ENCODE assay signal across 11 mouse cellular contexts in genomic region chr7:29430739-29431211, GRCm38 (mm10).
DNase-seq lines count a peak whose midpoint lies in the region; ATAC-seq and TF ChIP-seq lines count a peak whose summit lies in the region.
"Had no signal": no experiment of that assay in that cellular context is flagged by ENCODE, and none has a peak within 500 bp of the region (broad histone marks: within the 10 kb centered on the region; RNA-seq: fewer than 3 reads in every experiment).

No protein-coding gene starts in this region.

- no peak overlapping the region for H3K4me3 ChIP-seq in kidney, embryonic 16.5 days (ENCODE audit: low read length)
- H3K4me3 ChIP-seq in MEL (ENCODE audit: control insufficient read depth in 1 of 2, insufficient read depth in 1 of 2, low read depth in 2 of 2, low read length in 2 of 2) = no peak overlapping the region
- H3K4me3 ChIP-seq in midbrain, embryonic 11.5 days (ENCODE audit: low read depth, low read length) = no peak overlapping the region
- H3K4me3 ChIP-seq: liver, embryonic 15.5 days had no signal

- no peaks in the 10 kb centered on the region for H3K9me3 ChIP-seq in kidney, embryonic 16.5 days (ENCODE audit: low read length)
- no peaks in the 10 kb centered on the region for H3K9me3 ChIP-seq in MEL (replicated peaks; ENCODE audit: insufficient read depth, low read length)
- no peaks in the 10 kb centered on the region for H3K9me3 ChIP-seq in midbrain, embryonic 11.5 days (ENCODE audit: control insufficient read depth, low read length)
- H3K9me3 ChIP-seq: liver, embryonic 15.5 days had no signal

- no peak for TF ChIP-seq POLR2A in MEL (IDR thresholded peaks at IDR 0.05; ENCODE audit: control insufficient read depth in 1 of 2, insufficient read depth in 1 of 2, low read depth in 1 of 2, low read length in 2 of 2, poor library complexity in 1 of 2)

- peaks cover 28% of the 10 kb centered on the region for H3K4me1 ChIP-seq in kidney, embryonic 16.5 days (ENCODE audit: insufficient read depth, low read length)
- H3K4me1 ChIP-seq in MEL (ENCODE audit: control insufficient read depth in 1 of 2, insufficient read depth in 2 of 2, low read length in 2 of 2) = peaks cover 0 to 13% of the 10 kb centered on the region in 2 experiments; a peak in 3 of 4 replicates
- peaks cover 33% of the 10 kb centered on the region for H3K4me1 ChIP-seq in midbrain, embryonic 11.5 days (ENCODE audit: control insufficient read depth, insufficient read depth, low read length)

- TF ChIP-seq RAD21 in MEL (IDR thresholded peaks at IDR 0.05; ENCODE audit: low read depth, low read length) = no peak

- no peak overlapping the region for H3K9ac ChIP-seq in kidney, embryonic 16.5 days (replicated peaks; ENCODE audit: low read length)
- H3K9ac ChIP-seq in MEL (ENCODE audit: control insufficient read depth, low read depth, low read length, poor library complexity, severe bottlenecking) = no peak overlapping the region
- H3K9ac ChIP-seq in midbrain, embryonic 11.5 days (ENCODE audit: low read length) = 0 out of 2 replicates have a peak overlapping the region, but pooled peaks have one; percentile 12
- H3K9ac ChIP-seq: liver, embryonic 15.5 days had no signal

- no peaks in the 10 kb centered on the region for H3K27me3 ChIP-seq in kidney, embryonic 16.5 days (ENCODE audit: insufficient read depth, low read length)
- H3K27me3 ChIP-seq in MEL (ENCODE audit: control insufficient read depth in 1 of 2, insufficient read depth in 2 of 2, low read length in 2 of 2) = no peaks in the 10 kb centered on the region
- peaks cover 6% of the 10 kb centered on the region for H3K27me3 ChIP-seq in midbrain, embryonic 11.5 days (ENCODE audit: control insufficient read depth, insufficient read depth, low read length)
- H3K27me3 ChIP-seq: liver, embryonic 15.5 days had no signal

- peak; percentile 49 to 52 for DNase-seq in kidney, postnatal 25 days
- DNase-seq in MEL (ENCODE audit: low read depth, low spot score) (peak; percentile 32), ZHBTc4 (ENCODE audit: low read depth, low spot score) (peak; percentile 42)
- no peak for DNase-seq in midbrain, embryonic 11.5 days (ENCODE audit: low spot score, missing footprints)
- DNase-seq in left cerebral cortex, adult 18-20 months (ENCODE audit: low spot score in 2 of 2) = no peak
- DNase-seq: adrenal gland, adult 8-10 months; gastrocnemius, postnatal 25 days; right cerebral cortex, postnatal 25 days had no signal

- WGBS in kidney, embryonic 16.5 days = 10% methylated on average over 6 of the region's 6 CpGs
- 2% methylated on average over 6 of the region's 6 CpGs for WGBS in midbrain, embryonic 11.5 days

- no peak for ATAC-seq in kidney, embryonic 16.5 days (ENCODE audit: low FRiP score, low TSS enrichment)
- ATAC-seq in midbrain, embryonic 11.5 days (ENCODE audit: low FRiP score) = peak; percentile 58
- no peak for ATAC-seq in megakaryocyte progenitor cell, adult 5-6 weeks (replicated peaks; ENCODE audit: poor library complexity)

- no peaks in the 10 kb centered on the region for H3K36me3 ChIP-seq in kidney, embryonic 16.5 days (ENCODE audit: insufficient read depth, low read length)
- H3K36me3 ChIP-seq in MEL (ENCODE audit: control insufficient read depth in 1 of 2, insufficient read depth in 2 of 2, low read length in 2 of 2) = peaks cover 0 to 4% of the 10 kb centered on the region in 2 experiments; a peak in 1 of 4 replicates
- H3K36me3 ChIP-seq in midbrain, embryonic 11.5 days (ENCODE audit: control insufficient read depth, insufficient read depth, low read length) = no peaks in the 10 kb centered on the region
- H3K36me3 ChIP-seq: liver, embryonic 15.5 days had no signal

- no peak overlapping the region for H3K27ac ChIP-seq in kidney, embryonic 16.5 days (ENCODE audit: low read length)
- H3K27ac ChIP-seq in MEL (ENCODE audit: control insufficient read depth, low read depth, low read length) = no peak overlapping the region
- H3K27ac ChIP-seq in midbrain, embryonic 11.5 days (ENCODE audit: low read depth, low read length) = peak overlapping the region; percentile 30; the same call in 1 of the 2 replicates
- H3K27ac ChIP-seq: liver, embryonic 15.5 days had no signal

- no peaks in the 10 kb centered on the region for H3K79me2 ChIP-seq in MEL (ENCODE audit: control insufficient read depth, insufficient read depth, low read length, poor library complexity)

- no peak for TF ChIP-seq EP300 in MEL (IDR thresholded peaks at IDR 0.05; ENCODE audit: low read depth in 1 of 2, low read length in 2 of 2)

- no peak overlapping the region for H3K4me2 ChIP-seq in kidney, embryonic 16.5 days (replicated peaks; ENCODE audit: low read depth, low read length)
- H3K4me2 ChIP-seq in midbrain, embryonic 11.5 days = no peak overlapping the region; the same call in 1 of the 2 replicates
- H3K4me2 ChIP-seq: liver, embryonic 15.5 days had no signal

- TF ChIP-seq CTCF in MEL (IDR thresholded peaks at IDR 0.05 in 2 of 3, conservative IDR thresholded peaks at IDR 0.05 in 1 of 3; ENCODE audit: control insufficient read depth in 1 of 3, insufficient read depth in 1 of 3, low read depth in 2 of 3, low read length in 3 of 3, poor library complexity in 1 of 3, severe bottlenecking in 1 of 3) = no peak

TF ChIP-seq in MEL, 35 proteins besides CTCF, POLR2A, EP300 and RAD21:
- TF ChIP-seq MYC (IDR thresholded peaks at IDR 0.05; ENCODE audit: low read depth, low read length) (no peak), ETS1 (IDR thresholded peaks at IDR 0.05; ENCODE audit: low read depth, low read length) (0 out of 2 replicates have a peak, but pooled peaks have one; percentile 10)

Comparison
In these comparisons a context has a peak if more than half of its experiments do, and no peak if none do; other contexts are left out.
1. DNase-seq: peak in kidney, postnatal 25 days (2 of 2), MEL (single experiment) and ZHBTc4 (single experiment); none in midbrain, embryonic 11.5 days (single experiment) and left cerebral cortex, adult 18-20 months (0 of 2).